Mouse (Mus musculus): Measurements from ENCODE around the gene Gpr26. TPM values are rescaled to one million over a fixed set of nuclear protein-coding genes. Genes with fewer than 3 reads are reported as not detected.

The Gpr26 gene
- polyA plus RNA-seq, 1 experiment from 2014 or later = 0.14 TPM

- ATAC-seq (ENCODE audit: low FRiP score) (peak; percentile 65), DNase-seq (ENCODE audit: low spot score) (peak; percentile 56)
- H3K4me3 ChIP-seq (ENCODE audit: low read depth, low read length) = no peak overlapping the region
- 0 out of 2 replicates have a peak overlapping the region, but pooled peaks have one; percentile 5 for H3K27ac ChIP-seq (ENCODE audit: low read depth, low read length)
- no peaks in the 10 kb centered on the region for H3K27me3 ChIP-seq (ENCODE audit: control insufficient read depth, insufficient read depth, low read length)
- no peaks in the 10 kb centered on the region for H3K36me3 ChIP-seq (ENCODE audit: control insufficient read depth, insufficient read depth, low read length)
- WGBS = 29% methylated on average over 1 of the region's 1 CpGs
- H3K4me1 ChIP-seq (replicated peaks; ENCODE audit: control insufficient read depth, insufficient read depth, low read length) = 0 out of 2 replicates have a peak, but pooled peaks cover 6% of the 10 kb centered on the region
- H3K9me3 ChIP-seq (ENCODE audit: control insufficient read depth, low read length) = no peaks in the 10 kb centered on the region
- no peak overlapping the region for H3K4me2 ChIP-seq (replicated peaks; ENCODE audit: low read depth, low read length)
- H3K9ac ChIP-seq (ENCODE audit: low read depth, low read length) = no peak overlapping the region
Observed at GRCm38 (mm10) chr7:132012969-132013679, 46.9 kb downstream of the Gpr26 start.

- Histone ChIP-seq H3K4me3 (ENCODE audit: low read depth, low read length) (no peak overlapping the region), H3K36me3 (ENCODE audit: control insufficient read depth, insufficient read depth, low read length) (no peaks in the 10 kb centered on the region), H3K9ac (ENCODE audit: low read depth, low read length) (no peak overlapping the region), H3K27me3 (ENCODE audit: control insufficient read depth, insufficient read depth, low read length) (no peaks in the 10 kb centered on the region), H3K4me2 (replicated peaks; ENCODE audit: low read depth, low read length) (no peak overlapping the region), H3K9me3 (ENCODE audit: control insufficient read depth, low read length) (no peaks in the 10 kb centered on the region), H3K27ac (ENCODE audit: low read depth, low read length) (no peak overlapping the region), H3K4me1 (replicated peaks; ENCODE audit: control insufficient read depth, insufficient read depth, low read length) (0 out of 2 replicates have a peak, but pooled peaks cover 6% of the 10 kb centered on the region)
- 83% methylated on average over 5 of the region's 5 CpGs for WGBS
- DNase-seq (ENCODE audit: low spot score) = no peak
- ATAC-seq (ENCODE audit: low FRiP score) = no peak
Observed at GRCm38 (mm10) chr7:132013970-132014369, 47.7 kb downstream of the Gpr26 start.

GRCm38 (mm10) chr7:132015193-132015592, 48.9 kb downstream of the Gpr26 start:
- H3K4me1 ChIP-seq (replicated peaks; ENCODE audit: control insufficient read depth, insufficient read depth, low read length) = 0 out of 2 replicates have a peak, but pooled peaks cover 6% of the 10 kb centered on the region
- no peaks in the 10 kb centered on the region for H3K9me3 ChIP-seq (ENCODE audit: control insufficient read depth, low read length)
- no peaks in the 10 kb centered on the region for H3K27me3 ChIP-seq (ENCODE audit: control insufficient read depth, insufficient read depth, low read length)
- H3K4me3 ChIP-seq (ENCODE audit: low read depth, low read length) = no peak overlapping the region
- no peak overlapping the region for H3K4me2 ChIP-seq (replicated peaks; ENCODE audit: low read depth, low read length)
- no peak overlapping the region for H3K27ac ChIP-seq (ENCODE audit: low read depth, low read length)
- DNase-seq (ENCODE audit: low spot score) (no peak), ATAC-seq (ENCODE audit: low FRiP score) (no peak)
- no peaks in the 10 kb centered on the region for H3K36me3 ChIP-seq (ENCODE audit: control insufficient read depth, insufficient read depth, low read length)
- H3K9ac ChIP-seq (ENCODE audit: low read depth, low read length) = no peak overlapping the region
- 11% methylated on average over 3 of the region's 3 CpGs for WGBS

GRCm38 (mm10) chr7:132015933-132016332, 49.7 kb downstream of the Gpr26 start:
- no peak for ATAC-seq (ENCODE audit: low FRiP score)
- H3K27ac ChIP-seq (ENCODE audit: low read depth, low read length) = no peak overlapping the region
- H3K4me2 ChIP-seq (replicated peaks; ENCODE audit: low read depth, low read length) = no peak overlapping the region
- H3K9me3 ChIP-seq (ENCODE audit: control insufficient read depth, low read length) = no peaks in the 10 kb centered on the region
- no peaks in the 10 kb centered on the region for H3K36me3 ChIP-seq (ENCODE audit: control insufficient read depth, insufficient read depth, low read length)
- H3K4me1 ChIP-seq (replicated peaks; ENCODE audit: control insufficient read depth, insufficient read depth, low read length) = 0 out of 2 replicates have a peak, but pooled peaks cover 6% of the 10 kb centered on the region
- no peak overlapping the region for H3K9ac ChIP-seq (ENCODE audit: low read depth, low read length)
- WGBS = 74% methylated on average over 3 of the region's 3 CpGs
- DNase-seq (ENCODE audit: low spot score) = no peak
- H3K4me3 ChIP-seq (ENCODE audit: low read depth, low read length) = no peak overlapping the region
- no peaks in the 10 kb centered on the region for H3K27me3 ChIP-seq (ENCODE audit: control insufficient read depth, insufficient read depth, low read length)

- H3K36me3 ChIP-seq (ENCODE audit: control insufficient read depth, insufficient read depth, low read length) = no peaks in the 10 kb centered on the region
- H3K4me1 ChIP-seq (replicated peaks; ENCODE audit: control insufficient read depth, insufficient read depth, low read length) = no peaks in the 10 kb centered on the region
- H3K4me2 ChIP-seq (replicated peaks; ENCODE audit: low read depth, low read length) = no peak overlapping the region
- H3K9ac ChIP-seq (ENCODE audit: low read depth, low read length) = no peak overlapping the region
- WGBS = 72% methylated on average over 6 of the region's 6 CpGs
- no peak overlapping the region for H3K4me3 ChIP-seq (ENCODE audit: low read depth, low read length)
- no peak overlapping the region for H3K27ac ChIP-seq (ENCODE audit: low read depth, low read length)
- no peaks in the 10 kb centered on the region for H3K27me3 ChIP-seq (ENCODE audit: control insufficient read depth, insufficient read depth, low read length)
- DNase-seq (ENCODE audit: low spot score) (no peak), ATAC-seq (ENCODE audit: low FRiP score) (no peak)
- no peaks in the 10 kb centered on the region for H3K9me3 ChIP-seq (ENCODE audit: control insufficient read depth, low read length)
Observed at GRCm38 (mm10) chr7:132025591-132025990, 59.3 kb downstream of the Gpr26 start.

- ATAC-seq (ENCODE audit: low FRiP score) = no peak
- no peak overlapping the region for H3K9ac ChIP-seq (ENCODE audit: low read depth, low read length)
Observed at GRCm38 (mm10) chr7:132026671-132027070, 60.4 kb downstream of the Gpr26 start.

GRCm38 (mm10) chr7:132031940-132032531, 65.8 kb downstream of the Gpr26 start:
- H3K27me3 ChIP-seq (ENCODE audit: control insufficient read depth, insufficient read depth, low read length) = no peaks in the 10 kb centered on the region
- H3K9ac ChIP-seq (ENCODE audit: low read depth, low read length) = no peak overlapping the region
- H3K27ac ChIP-seq (ENCODE audit: low read depth, low read length) = no peak overlapping the region
- H3K4me2 ChIP-seq (replicated peaks; ENCODE audit: low read depth, low read length) = no peak overlapping the region
- H3K36me3 ChIP-seq (ENCODE audit: control insufficient read depth, insufficient read depth, low read length) = no peaks in the 10 kb centered on the region
- DNase-seq (ENCODE audit: low spot score) (no peak), ATAC-seq (ENCODE audit: low FRiP score) (no peak)
- WGBS = 55% methylated on average over 6 of the region's 6 CpGs
- no peaks in the 10 kb centered on the region for H3K9me3 ChIP-seq (ENCODE audit: control insufficient read depth, low read length)
- H3K4me3 ChIP-seq (ENCODE audit: low read depth, low read length) = no peak overlapping the region
- no peaks in the 10 kb centered on the region for H3K4me1 ChIP-seq (replicated peaks; ENCODE audit: control insufficient read depth, insufficient read depth, low read length)

More at GRCm38 (mm10) chr7:132026671-132027070, 60.4 kb downstream of the Gpr26 start:
- no peaks in the 10 kb centered on the region for H3K4me1 ChIP-seq (replicated peaks; ENCODE audit: control insufficient read depth, insufficient read depth, low read length)
- H3K4me3 ChIP-seq (ENCODE audit: low read depth, low read length) = no peak overlapping the region
- no peak overlapping the region for H3K4me2 ChIP-seq (replicated peaks; ENCODE audit: low read depth, low read length)
- H3K9me3 ChIP-seq (ENCODE audit: control insufficient read depth, low read length) = no peaks in the 10 kb centered on the region
- no peak for DNase-seq (ENCODE audit: low spot score)
- H3K27ac ChIP-seq (ENCODE audit: low read depth, low read length) = no peak overlapping the region
- WGBS = 74% methylated on average over 6 of the region's 6 CpGs
- H3K27me3 ChIP-seq (ENCODE audit: control insufficient read depth, insufficient read depth, low read length) = no peaks in the 10 kb centered on the region
- no peaks in the 10 kb centered on the region for H3K36me3 ChIP-seq (ENCODE audit: control insufficient read depth, insufficient read depth, low read length)
